Mouse (Mus musculus) bone marrow macrophage, adult 2 months (primary cell): ENCODE measurements around the gene E2f6. TPM values are rescaled to one million over a fixed set of nuclear protein-coding genes. Genes with fewer than 3 reads are reported as not detected.

Source experiments
- H3K27ac ChIP-seq: 2 replicates; pipeline ENCODE4 v1.5.1; 2012; ENCODE audit warnings: low read depth, low read length; ENCODE audit not compliant: insufficient read depth
- H3K4me1 ChIP-seq: 2 replicates; pipeline ENCODE4 v1.6.1; 2012; ENCODE audit warnings: low read length; ENCODE audit not compliant: control insufficient read depth, insufficient read depth
- H3K4me3 ChIP-seq: 2 replicates; pipeline ENCODE4 v1.5.1; 2012; ENCODE audit warnings: mild to moderate bottlenecking, low read length, moderate library complexity; ENCODE audit not compliant: insufficient read depth
- CTCF ChIP-seq: IDR thresholded peaks from 2 replicates; pipeline ENCODE4 v1.5.1; 2012; ENCODE audit warnings: low read depth, mild to moderate bottlenecking, low read length, moderate library complexity
- POLR2A ChIP-seq: IDR thresholded peaks from 2 replicates; pipeline ENCODE4 v1.6.1; 2012; ENCODE audit warnings: mild to moderate bottlenecking, low read depth, low read length, borderline replicate concordance
- polyA plus RNA-seq: library from polyadenylated mRNA; stranded (reverse); fragments of >200 nt; gene quantifications from 2 replicates; pipeline ENCODE4 v1.2.4, GENCODE M21; 2012; ENCODE audit not compliant: missing spikeins, insufficient read depth, insufficient read length

Gene E2f6
- polyA plus RNA-seq, 1 experiment: 19.0 TPM

- TF ChIP-seq POLR2A (no peak), CTCF (no peak)
- Histone ChIP-seq H3K4me3 (no peak overlapping the region), H3K27ac (no peak overlapping the region), H3K4me1 (no peaks in the 10 kb centered on the region)
These were observed 7.8 kb downstream of the E2f6 start for GRCm38 (mm10) chr12:16818513-16818912.

- TF ChIP-seq POLR2A (no peak), CTCF (no peak)
- no peak overlapping the region for H3K4me3 ChIP-seq
- H3K27ac ChIP-seq: no peak overlapping the region
- no peaks in the 10 kb centered on the region for H3K4me1 ChIP-seq
These were observed 10.0 kb downstream of the E2f6 start for GRCm38 (mm10) chr12:16820761-16821160.

GRCm38 (mm10) chr12:16822181-16822734, 11.5 kb downstream of the E2f6 start:
- TF ChIP-seq POLR2A (no peak), CTCF (no peak)
- no peak overlapping the region for H3K27ac ChIP-seq
- H3K4me1 ChIP-seq: no peaks in the 10 kb centered on the region
- H3K4me3 ChIP-seq: no peak overlapping the region

GRCm38 (mm10) chr12:16823701-16824100, 12.9 kb downstream of the E2f6 start:
- Histone ChIP-seq H3K4me1 (peaks cover 6% of the 10 kb centered on the region), H3K27ac (no peak overlapping the region), H3K4me3 (no peak overlapping the region)
- TF ChIP-seq CTCF (no peak), POLR2A (no peak)

- Histone ChIP-seq H3K4me3 (no peak overlapping the region), H3K4me1 (peaks cover 7% of the 10 kb centered on the region), H3K27ac (no peak overlapping the region)
- TF ChIP-seq CTCF (0 out of 2 replicates have a peak, but pooled peaks have one; percentile 31), POLR2A (no peak)
These were observed 17.7 kb downstream of the E2f6 start for GRCm38 (mm10) chr12:16828505-16828904.

- Histone ChIP-seq H3K27ac (no peak overlapping the region), H3K4me3 (no peak overlapping the region), H3K4me1 (peaks cover 7% of the 10 kb centered on the region)
- peak; percentile 22; the same call in 1 of the 2 replicates for TF ChIP-seq CTCF
- no peak for TF ChIP-seq POLR2A
These were observed 19.0 kb downstream of the E2f6 start for GRCm38 (mm10) chr12:16829785-16830184.

- Histone ChIP-seq H3K4me1 (peaks cover 7% of the 10 kb centered on the region), H3K4me3 (no peak overlapping the region), H3K27ac (no peak overlapping the region)
- TF ChIP-seq POLR2A (no peak), CTCF (no peak)
These were observed 20.3 kb downstream of the E2f6 start for GRCm38 (mm10) chr12:16831071-16831470.

- Histone ChIP-seq H3K4me1 (no peaks in the 10 kb centered on the region), H3K27ac (no peak overlapping the region), H3K4me3 (no peak overlapping the region)
- no peak for TF ChIP-seq POLR2A
- TF ChIP-seq CTCF: no peak
These were observed 23.9 kb downstream of the E2f6 start for GRCm38 (mm10) chr12:16834701-16835100.

GRCm38 (mm10) chr12:16836188-16836587, 25.4 kb downstream of the E2f6 start:
- Histone ChIP-seq H3K27ac (no peak overlapping the region), H3K4me1 (no peaks in the 10 kb centered on the region), H3K4me3 (no peak overlapping the region)
- TF ChIP-seq CTCF (no peak), POLR2A (no peak)

GRCm38 (mm10) chr12:16837766-16838165, 27.0 kb downstream of the E2f6 start:
- Histone ChIP-seq H3K27ac (no peak overlapping the region), H3K4me1 (no peaks in the 10 kb centered on the region), H3K4me3 (no peak overlapping the region)
- TF ChIP-seq POLR2A (no peak), CTCF (no peak)
